Mouse (Mus musculus): ENCODE data around the gene Tor3a. TPM values are rescaled to one million over a fixed set of nuclear protein-coding genes. Genes with fewer than 3 reads are reported as not detected.

The Tor3a gene
- polyA plus RNA-seq, 1 experiment from 2014 or later = 6.5 TPM

- H3K9me3 ChIP-seq (replicated peaks; ENCODE audit: control insufficient read depth, low read length) = no peaks in the 10 kb centered on the region
- ATAC-seq (no peak), DNase-seq (ENCODE audit: low spot score) (no peak)
- H3K27me3 ChIP-seq (replicated peaks; ENCODE audit: control insufficient read depth, insufficient read depth, low read length) = no peaks in the 10 kb centered on the region
- no peak overlapping the region for H3K4me3 ChIP-seq (ENCODE audit: low read depth, low read length)
- H3K4me2 ChIP-seq (ENCODE audit: low read length) = no peak overlapping the region
- H3K4me1 ChIP-seq (ENCODE audit: control insufficient read depth, insufficient read depth, low read length) = no peaks in the 10 kb centered on the region
- H3K9ac ChIP-seq (ENCODE audit: low read length) = no peak overlapping the region
- no peak overlapping the region for H3K27ac ChIP-seq (ENCODE audit: low read depth, low read length)
- H3K36me3 ChIP-seq (ENCODE audit: control insufficient read depth, insufficient read depth, low read length) = peaks cover 49% of the 10 kb centered on the region
Measured at GRCm38 (mm10) chr1:156630965-156631364, 43.2 kb downstream of the Tor3a start.

DNA sequence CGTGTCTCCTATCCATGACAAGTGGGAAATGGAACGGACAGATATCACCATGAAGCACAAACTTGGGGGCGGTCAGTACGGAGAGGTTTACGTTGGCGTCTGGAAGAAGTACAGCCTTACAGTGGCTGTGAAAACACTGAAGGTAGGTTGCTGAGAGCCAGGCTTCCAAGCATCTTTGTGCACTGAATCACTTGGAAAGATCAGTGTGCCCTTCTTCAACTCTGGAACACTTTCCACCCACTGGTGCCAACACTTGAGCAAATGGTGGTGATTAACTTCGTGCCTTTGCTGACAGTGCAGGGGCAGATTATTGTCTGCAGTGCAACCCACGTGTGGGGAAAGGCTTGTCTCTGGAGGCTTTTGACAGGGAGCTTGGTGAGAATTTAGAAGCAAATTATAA lies 44.2 kb downstream of the Tor3a start:
- ATAC-seq = no peak
- H3K9me3 ChIP-seq (replicated peaks; ENCODE audit: control insufficient read depth, low read length) = no peaks in the 10 kb centered on the region
- no peak overlapping the region for H3K9ac ChIP-seq (ENCODE audit: low read length)
- no peak overlapping the region for H3K27ac ChIP-seq (ENCODE audit: low read depth, low read length)
- 93% methylated on average over 8 of the region's 8 CpGs for whole genome bisulfite sequencing
- no peaks in the 10 kb centered on the region for H3K27me3 ChIP-seq (replicated peaks; ENCODE audit: control insufficient read depth, insufficient read depth, low read length)
- peaks cover 50% of the 10 kb centered on the region for H3K36me3 ChIP-seq (ENCODE audit: control insufficient read depth, insufficient read depth, low read length)
- no peak overlapping the region for H3K4me3 ChIP-seq (ENCODE audit: low read depth, low read length)
- no peak overlapping the region for H3K4me2 ChIP-seq (ENCODE audit: low read length)
- no peak for DNase-seq (ENCODE audit: low spot score)
- H3K4me1 ChIP-seq (ENCODE audit: control insufficient read depth, insufficient read depth, low read length) = no peaks in the 10 kb centered on the region

- no peak for DNase-seq (ENCODE audit: low spot score)
- H3K27me3 ChIP-seq (replicated peaks; ENCODE audit: control insufficient read depth, insufficient read depth, low read length) = no peaks in the 10 kb centered on the region
- peaks cover 38% of the 10 kb centered on the region for H3K36me3 ChIP-seq (ENCODE audit: control insufficient read depth, insufficient read depth, low read length)
- H3K27ac ChIP-seq (ENCODE audit: low read depth, low read length) = no peak overlapping the region
- no peak overlapping the region for H3K9ac ChIP-seq (ENCODE audit: low read length)
- no peaks in the 10 kb centered on the region for H3K9me3 ChIP-seq (replicated peaks; ENCODE audit: control insufficient read depth, low read length)
- no peak overlapping the region for H3K4me3 ChIP-seq (ENCODE audit: low read depth, low read length)
- H3K4me2 ChIP-seq (ENCODE audit: low read length) = no peak overlapping the region
- no peaks in the 10 kb centered on the region for H3K4me1 ChIP-seq (ENCODE audit: control insufficient read depth, insufficient read depth, low read length)
- 0 out of 2 replicates have a peak, but pooled peaks have one; percentile 18 for ATAC-seq
- WGBS = 79% methylated on average over 4 of the region's 4 CpGs
Measured at GRCm38 (mm10) chr1:156626729-156627128, 47.4 kb downstream of the Tor3a start.

DNA sequence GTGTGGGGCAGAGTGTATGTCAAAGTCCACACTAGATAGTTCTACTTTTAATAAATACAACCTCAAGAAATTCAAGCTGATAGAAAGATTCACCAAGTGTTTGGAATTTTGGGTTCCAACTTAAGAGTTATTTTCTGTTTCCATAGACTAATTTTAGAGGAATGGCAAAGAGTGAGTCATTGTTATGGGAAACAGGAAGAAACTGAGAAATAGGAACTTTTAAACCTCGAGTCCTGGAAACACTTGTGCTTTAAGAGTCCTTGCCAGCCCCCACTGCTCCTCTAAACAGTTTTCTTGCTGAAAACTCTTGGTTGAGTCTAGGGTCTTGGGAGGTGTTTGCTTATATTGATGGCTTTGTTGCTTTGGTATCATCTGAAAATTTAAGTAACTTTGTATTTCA lies 49.9 kb downstream of the Tor3a start:
- no peaks in the 10 kb centered on the region for H3K4me1 ChIP-seq (ENCODE audit: control insufficient read depth, insufficient read depth, low read length)
- H3K4me3 ChIP-seq (ENCODE audit: low read depth, low read length) = no peak overlapping the region
- DNase-seq (ENCODE audit: low spot score) (no peak), ATAC-seq (no peak)
- no peaks in the 10 kb centered on the region for H3K27me3 ChIP-seq (replicated peaks; ENCODE audit: control insufficient read depth, insufficient read depth, low read length)
- H3K4me2 ChIP-seq (ENCODE audit: low read length) = no peak overlapping the region
- H3K9ac ChIP-seq (ENCODE audit: low read length) = no peak overlapping the region
- no peak overlapping the region for H3K27ac ChIP-seq (ENCODE audit: low read depth, low read length)
- H3K36me3 ChIP-seq (ENCODE audit: control insufficient read depth, insufficient read depth, low read length) = peaks cover 18% of the 10 kb centered on the region
- H3K9me3 ChIP-seq (replicated peaks; ENCODE audit: control insufficient read depth, low read length) = no peaks in the 10 kb centered on the region
- WGBS = 85% methylated on average over 1 of the region's 1 CpGs

DNA sequence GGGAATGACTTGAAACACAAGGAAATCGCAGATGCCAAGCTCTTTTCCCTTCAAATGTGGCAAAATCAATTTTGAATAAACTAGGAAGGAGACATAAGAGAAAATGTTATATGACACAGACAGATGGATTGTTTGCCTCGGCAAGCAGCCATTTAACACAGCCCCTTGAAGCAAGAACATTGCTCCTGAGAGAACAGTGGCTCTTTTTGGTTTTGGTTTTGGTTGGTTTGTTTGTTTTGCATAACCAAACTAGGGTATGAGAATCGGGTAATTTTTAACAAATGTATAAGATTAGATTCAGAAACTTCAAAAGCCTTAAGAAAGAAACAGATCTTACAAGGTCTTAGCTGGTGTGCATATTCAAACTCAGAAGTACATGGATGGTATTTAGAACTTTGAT lies 53.2 kb downstream of the Tor3a start:
- no peak overlapping the region for H3K9ac ChIP-seq (ENCODE audit: low read length)
- H3K4me2 ChIP-seq (ENCODE audit: low read length) = no peak overlapping the region
- 91% methylated on average over 3 of the region's 3 CpGs for WGBS
- no peaks in the 10 kb centered on the region for H3K27me3 ChIP-seq (replicated peaks; ENCODE audit: control insufficient read depth, insufficient read depth, low read length)
- H3K4me3 ChIP-seq (ENCODE audit: low read depth, low read length) = no peak overlapping the region
- no peak overlapping the region for H3K27ac ChIP-seq (ENCODE audit: low read depth, low read length)
- no peak for ATAC-seq
- no peak for DNase-seq (ENCODE audit: low spot score)
- peaks cover 17% of the 10 kb centered on the region for H3K36me3 ChIP-seq (ENCODE audit: control insufficient read depth, insufficient read depth, low read length)
- no peaks in the 10 kb centered on the region for H3K9me3 ChIP-seq (replicated peaks; ENCODE audit: control insufficient read depth, low read length)
- H3K4me1 ChIP-seq (ENCODE audit: control insufficient read depth, insufficient read depth, low read length) = peaks cover 7% of the 10 kb centered on the region; the same call in 1 of the 2 replicates

GRCm38 (mm10) chr1:156620292-156620909 lies 53.8 kb downstream of the Tor3a start:
- Histone ChIP-seq H3K27ac (ENCODE audit: low read depth, low read length) (no peak overlapping the region), H3K4me1 (ENCODE audit: control insufficient read depth, insufficient read depth, low read length) (peaks cover 9% of the 10 kb centered on the region; the same call in 1 of the 2 replicates), H3K9ac (ENCODE audit: low read length) (no peak overlapping the region), H3K4me3 (ENCODE audit: low read depth, low read length) (no peak overlapping the region), H3K36me3 (ENCODE audit: control insufficient read depth, insufficient read depth, low read length) (peaks cover 14% of the 10 kb centered on the region), H3K4me2 (ENCODE audit: low read length) (no peak overlapping the region), H3K9me3 (replicated peaks; ENCODE audit: control insufficient read depth, low read length) (no peaks in the 10 kb centered on the region), H3K27me3 (replicated peaks; ENCODE audit: control insufficient read depth, insufficient read depth, low read length) (no peaks in the 10 kb centered on the region)
- ATAC-seq = no peak
- WGBS = 75% methylated on average over 4 of the region's 4 CpGs
- no peak for DNase-seq (ENCODE audit: low spot score)

DNA sequence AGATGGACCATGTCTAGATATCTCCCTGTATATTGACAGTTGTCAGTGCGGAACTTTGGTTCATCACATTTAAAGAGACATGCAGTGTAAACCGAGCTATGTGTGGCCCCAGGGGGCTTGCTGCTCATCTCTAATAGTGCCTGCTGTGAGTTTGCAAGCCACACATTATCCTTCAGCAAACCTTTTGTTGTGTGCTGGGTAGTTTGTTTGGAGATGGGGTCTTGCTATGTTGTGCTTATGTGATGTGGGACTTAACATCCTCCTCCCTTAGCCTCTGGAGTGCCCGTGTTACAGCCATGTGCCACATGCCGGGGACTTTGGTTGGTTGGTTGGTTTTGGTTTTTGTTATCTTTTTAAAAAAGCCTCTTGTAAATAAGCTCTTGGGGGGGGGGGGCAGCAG lies 56.3 kb downstream of the Tor3a start:
- H3K27me3 ChIP-seq (replicated peaks; ENCODE audit: control insufficient read depth, insufficient read depth, low read length) = no peaks in the 10 kb centered on the region
- no peak for ATAC-seq
- H3K9ac ChIP-seq (ENCODE audit: low read length) = no peak overlapping the region
- no peak for DNase-seq (ENCODE audit: low spot score)
- H3K36me3 ChIP-seq (ENCODE audit: control insufficient read depth, insufficient read depth, low read length) = peaks cover 5% of the 10 kb centered on the region
- no peak overlapping the region for H3K4me3 ChIP-seq (ENCODE audit: low read depth, low read length)
- no peak overlapping the region for H3K27ac ChIP-seq (ENCODE audit: low read depth, low read length)
- no peak overlapping the region for H3K4me2 ChIP-seq (ENCODE audit: low read length)
- peaks cover 19% of the 10 kb centered on the region for H3K4me1 ChIP-seq (ENCODE audit: control insufficient read depth, insufficient read depth, low read length)
- no peaks in the 10 kb centered on the region for H3K9me3 ChIP-seq (replicated peaks; ENCODE audit: control insufficient read depth, low read length)
- 57% methylated on average over 4 of the region's 4 CpGs for WGBS

DNA sequence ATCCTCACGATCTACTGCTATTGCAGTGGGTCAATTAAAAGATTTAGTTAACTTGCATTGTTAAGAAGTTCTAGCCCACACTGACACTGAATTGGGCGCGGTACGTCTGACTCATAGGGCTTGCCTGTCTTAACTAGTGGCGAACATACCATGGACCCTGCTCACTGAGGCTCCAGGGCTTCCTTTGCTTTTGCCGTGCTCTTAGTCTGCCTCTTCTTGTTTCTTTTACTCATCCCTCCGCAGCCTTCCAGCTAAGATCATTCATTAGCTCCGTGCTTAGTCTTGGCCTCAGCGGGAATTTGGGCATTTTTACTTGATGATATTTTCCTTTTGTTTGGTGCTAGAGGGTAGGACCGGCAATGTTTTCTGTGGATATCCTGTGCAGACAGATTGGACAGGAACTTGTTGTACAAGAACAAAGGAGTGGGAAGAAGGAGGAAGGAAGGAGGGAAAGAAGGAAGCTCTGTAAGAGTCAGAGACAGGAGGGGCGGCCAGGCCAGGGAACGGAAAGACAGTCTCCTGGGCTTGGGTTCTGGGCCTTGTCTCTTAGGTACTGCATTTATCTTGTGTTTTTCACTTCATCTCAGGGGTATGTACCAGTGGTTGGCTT lies 57.1 kb downstream of the Tor3a start:
- H3K9ac ChIP-seq (ENCODE audit: low read length) = no peak overlapping the region; the same call in 1 of the 2 replicates
- H3K9me3 ChIP-seq (replicated peaks; ENCODE audit: control insufficient read depth, low read length) = no peaks in the 10 kb centered on the region
- whole genome bisulfite sequencing = 27% methylated on average over 12 of the region's 12 CpGs
- no peaks in the 10 kb centered on the region; the same call in 1 of the 2 replicates for H3K36me3 ChIP-seq (ENCODE audit: control insufficient read depth, insufficient read depth, low read length)
- DNase-seq (ENCODE audit: low spot score) (no peak), ATAC-seq (no peak)
- H3K4me2 ChIP-seq (ENCODE audit: low read length) = no peak overlapping the region
- no peak overlapping the region for H3K4me3 ChIP-seq (ENCODE audit: low read depth, low read length)
- peaks cover 19% of the 10 kb centered on the region for H3K4me1 ChIP-seq (ENCODE audit: control insufficient read depth, insufficient read depth, low read length)
- H3K27me3 ChIP-seq (replicated peaks; ENCODE audit: control insufficient read depth, insufficient read depth, low read length) = no peaks in the 10 kb centered on the region
- H3K27ac ChIP-seq (ENCODE audit: low read depth, low read length) = no peak overlapping the region

DNA sequence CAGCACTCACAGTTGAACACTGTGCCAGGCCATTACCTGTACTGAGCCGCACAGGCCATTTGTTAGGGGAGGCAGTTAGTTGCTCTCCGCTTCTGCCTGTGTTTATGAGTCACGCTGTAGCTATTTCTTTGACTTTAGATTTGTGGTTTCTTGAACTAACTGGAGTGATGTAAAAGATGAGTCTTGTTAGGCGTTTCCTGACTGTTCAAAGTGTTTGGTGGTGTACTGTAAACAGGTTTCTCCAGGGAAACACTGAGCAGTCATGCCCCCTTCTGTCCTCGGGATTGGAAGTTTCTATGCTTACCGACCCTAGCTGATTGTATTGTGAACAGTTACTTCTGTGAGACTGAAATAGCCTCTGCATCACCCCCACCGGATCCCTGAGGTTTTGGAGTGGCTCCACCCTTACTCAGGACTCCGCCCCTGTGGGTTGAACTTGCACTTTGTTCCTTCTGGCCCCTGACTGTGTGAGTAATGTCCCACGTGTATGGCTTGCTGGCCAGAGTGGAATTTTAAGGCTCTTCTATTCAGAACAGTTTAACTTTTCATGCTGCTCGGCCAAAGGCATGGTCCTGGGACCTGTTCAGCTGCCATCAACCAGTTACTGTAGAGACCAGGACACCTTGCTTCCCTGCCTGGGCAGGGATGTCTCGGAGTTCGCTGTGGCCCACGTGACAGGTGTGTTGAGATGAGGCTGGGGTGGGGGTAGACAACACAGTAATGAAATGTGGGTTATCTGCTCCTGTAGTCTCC lies 58.6 kb downstream of the Tor3a start:
- 0 out of 2 replicates have a peak, but pooled peaks have one; percentile 6 for ATAC-seq
- peak; percentile 23 for DNase-seq (ENCODE audit: low spot score)

More for the DNA sequence above, 58.6 kb downstream of the Tor3a start:
- no peak overlapping the region for H3K9ac ChIP-seq (ENCODE audit: low read length)
- no peaks in the 10 kb centered on the region for H3K27me3 ChIP-seq (replicated peaks; ENCODE audit: control insufficient read depth, insufficient read depth, low read length)
- no peaks in the 10 kb centered on the region for H3K36me3 ChIP-seq (ENCODE audit: control insufficient read depth, insufficient read depth, low read length)
- no peak overlapping the region for H3K27ac ChIP-seq (ENCODE audit: low read depth, low read length)
- no peaks in the 10 kb centered on the region for H3K9me3 ChIP-seq (replicated peaks; ENCODE audit: control insufficient read depth, low read length)
- H3K4me3 ChIP-seq (ENCODE audit: low read depth, low read length) = no peak overlapping the region
- H3K4me1 ChIP-seq (ENCODE audit: control insufficient read depth, insufficient read depth, low read length) = peaks cover 19% of the 10 kb centered on the region
- WGBS = 27% methylated on average over 13 of the region's 13 CpGs
- H3K4me2 ChIP-seq (ENCODE audit: low read length) = no peak overlapping the region
